Mouse (Mus musculus) ES-E14 (cell line): ENCODE results near the gene Slc41a2.

Source experiments
- HCFC1 ChIP-seq: IDR thresholded peaks from 2 replicates; pipeline ENCODE4 v1.6.1; 2012; ENCODE audit warnings: low read length, inconsistent platforms, borderline replicate concordance; ENCODE audit not compliant: insufficient read depth
- ZNF384 ChIP-seq: IDR thresholded peaks from 2 replicates; pipeline ENCODE4 v1.6.1; 2012; ENCODE audit warnings: low read depth, low read length, inconsistent platforms

DNA sequence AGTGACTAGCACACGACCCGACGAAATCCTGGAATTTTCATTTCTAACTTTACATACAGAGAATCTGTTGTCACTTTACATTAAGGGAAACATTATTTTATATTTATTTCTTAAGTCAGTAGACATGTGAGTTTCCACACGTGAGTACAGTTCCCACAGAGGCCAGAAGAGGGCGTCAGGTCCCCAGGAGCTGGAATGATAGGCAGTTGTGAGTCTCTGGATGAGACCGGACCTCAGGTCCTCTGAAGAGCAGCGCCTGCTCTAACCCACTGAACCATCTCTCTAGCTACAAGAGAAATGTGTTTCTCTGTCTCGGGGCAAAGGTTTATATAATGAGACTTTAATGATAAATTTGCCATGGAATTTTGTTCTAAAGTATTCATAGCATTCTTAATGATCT, 86.3 kb downstream of the Slc41a2 start:
- no peak for TF ChIP-seq ZNF384
- TF ChIP-seq HCFC1, result no peak
